Mouse (Mus musculus) bone marrow macrophage, adult 2 months (primary cell): Measurements from ENCODE around the gene Gad1. TPM values are rescaled to one million over a fixed set of nuclear protein-coding genes. Genes with fewer than 3 reads are reported as not detected.

Experiments
- H3K27ac ChIP-seq: 2 replicates; pipeline ENCODE4 v1.5.1; 2012; ENCODE audit warnings: low read depth, low read length; ENCODE audit not compliant: insufficient read depth
- H3K4me1 ChIP-seq: 2 replicates; pipeline ENCODE4 v1.6.1; 2012; ENCODE audit warnings: low read length; ENCODE audit not compliant: control insufficient read depth, insufficient read depth
- H3K4me3 ChIP-seq: 2 replicates; pipeline ENCODE4 v1.5.1; 2012; ENCODE audit warnings: mild to moderate bottlenecking, low read length, moderate library complexity; ENCODE audit not compliant: insufficient read depth
- CTCF ChIP-seq: IDR thresholded peaks from 2 replicates; pipeline ENCODE4 v1.5.1; 2012; ENCODE audit warnings: low read depth, mild to moderate bottlenecking, low read length, moderate library complexity
- POLR2A ChIP-seq: IDR thresholded peaks from 2 replicates; pipeline ENCODE4 v1.6.1; 2012; ENCODE audit warnings: mild to moderate bottlenecking, low read depth, low read length, borderline replicate concordance
- polyA plus RNA-seq: library from polyadenylated mRNA; stranded (reverse); fragments of >200 nt; gene quantifications from 2 replicates; pipeline ENCODE4 v1.2.4, GENCODE M21; 2012; ENCODE audit not compliant: missing spikeins, insufficient read depth, insufficient read length

Gad1 gene
- polyA plus RNA-seq, 1 experiment, result not detected

DNA sequence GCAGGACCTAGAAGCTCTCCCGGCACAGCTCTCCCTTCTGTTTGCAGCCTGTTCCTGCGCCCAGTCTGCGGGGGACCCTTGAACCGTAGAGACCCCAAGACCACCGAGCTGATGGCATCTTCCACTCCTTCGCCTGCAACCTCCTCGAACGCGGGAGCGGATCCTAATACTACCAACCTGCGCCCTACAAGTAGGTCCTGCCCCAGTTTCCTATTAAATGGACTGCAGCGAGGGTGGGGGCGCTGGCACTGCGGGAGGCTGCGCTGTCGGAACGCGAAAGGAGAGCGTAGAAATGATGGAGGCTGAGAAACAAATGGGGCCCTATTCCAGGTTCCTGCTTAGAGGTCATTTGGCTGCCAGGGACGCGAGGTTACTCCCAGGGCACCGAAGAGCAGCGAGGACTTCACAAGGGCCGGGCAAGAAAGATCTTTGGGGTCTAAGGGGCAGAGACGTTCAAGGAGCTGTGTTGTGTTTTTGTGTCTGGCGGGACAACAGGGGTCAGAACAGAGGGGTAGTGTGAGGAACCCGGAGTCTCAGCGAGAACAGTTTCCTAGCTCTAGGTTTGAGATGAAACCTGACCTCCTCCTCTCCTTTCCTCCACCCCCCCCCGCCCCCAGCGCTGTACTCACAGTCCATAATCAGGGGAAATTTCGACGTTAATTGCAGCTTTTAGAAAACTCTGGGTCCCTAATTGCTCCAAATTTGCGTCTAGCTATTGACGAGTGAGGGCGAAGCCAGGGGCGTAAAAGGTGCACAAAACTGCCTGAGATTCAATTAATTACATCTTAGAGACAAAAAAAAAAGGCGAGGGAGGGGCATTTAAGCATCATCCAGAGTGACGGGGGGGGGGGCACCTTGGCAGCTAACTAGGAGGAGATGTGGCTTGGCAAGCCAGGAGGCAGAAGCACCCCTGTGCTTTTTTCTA lies 11.1 kb downstream of the Gad1 start:
- Histone ChIP-seq H3K4me1 (no peaks in the 10 kb centered on the region), H3K27ac (no peak overlapping the region), H3K4me3 (no peak overlapping the region)
- TF ChIP-seq POLR2A (no peak), CTCF (no peak)

GRCm38 (mm10) chr2:70564646-70565315 lies 11.9 kb downstream of the Gad1 start:
- Histone ChIP-seq H3K4me3 (no peak overlapping the region), H3K4me1 (no peaks in the 10 kb centered on the region), H3K27ac (no peak overlapping the region)
- TF ChIP-seq CTCF (no peak), POLR2A (no peak)

DNA sequence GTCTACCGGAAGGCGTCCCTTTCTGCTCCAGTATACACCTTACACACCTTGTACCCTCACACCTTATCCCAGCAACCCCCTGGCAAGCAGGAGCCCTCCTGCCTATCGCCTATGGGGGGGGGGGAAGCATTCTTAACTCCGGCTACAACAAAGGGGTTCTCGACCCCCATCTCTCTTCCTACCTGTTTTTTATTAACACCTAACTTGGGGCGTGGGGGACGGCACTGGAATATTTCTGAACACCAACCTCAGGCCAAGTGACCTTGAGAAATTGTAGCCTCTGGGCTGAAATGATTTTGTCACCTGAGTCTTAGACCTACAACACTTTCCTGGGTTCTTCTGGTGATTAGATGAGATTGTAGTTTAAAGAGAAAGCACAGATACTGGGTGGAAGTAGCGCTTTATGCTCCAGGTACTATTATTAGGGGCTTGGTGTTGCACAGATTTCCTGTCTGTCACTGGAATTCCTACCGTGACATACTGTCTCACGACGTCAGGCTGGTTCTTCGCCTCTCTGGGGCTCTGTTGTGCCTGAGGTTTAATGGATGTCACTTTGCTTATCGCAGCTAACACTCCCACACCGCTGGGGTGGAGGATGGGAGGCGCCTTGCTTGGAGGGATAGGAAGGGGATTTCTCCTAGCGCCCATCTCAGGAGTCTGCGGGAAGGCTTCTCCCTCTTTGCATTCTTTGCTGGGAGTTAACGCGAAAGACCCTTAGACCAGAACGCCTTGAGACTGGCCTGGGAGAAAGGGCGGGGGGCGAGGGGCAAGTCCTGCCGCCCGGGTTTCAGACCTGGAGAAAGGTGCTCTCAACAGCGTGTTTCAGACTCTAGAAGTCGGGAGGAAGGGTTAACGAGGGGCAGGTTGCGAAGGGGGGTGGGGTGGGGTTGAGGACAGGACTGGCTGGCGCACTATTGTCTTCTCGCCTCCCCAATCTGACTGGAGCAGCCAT lies 13.1 kb downstream of the Gad1 start:
- Histone ChIP-seq H3K4me3 (no peak overlapping the region), H3K27ac (no peak overlapping the region), H3K4me1 (no peaks in the 10 kb centered on the region)
- TF ChIP-seq POLR2A, result no peak
- TF ChIP-seq CTCF, result no peak

DNA sequence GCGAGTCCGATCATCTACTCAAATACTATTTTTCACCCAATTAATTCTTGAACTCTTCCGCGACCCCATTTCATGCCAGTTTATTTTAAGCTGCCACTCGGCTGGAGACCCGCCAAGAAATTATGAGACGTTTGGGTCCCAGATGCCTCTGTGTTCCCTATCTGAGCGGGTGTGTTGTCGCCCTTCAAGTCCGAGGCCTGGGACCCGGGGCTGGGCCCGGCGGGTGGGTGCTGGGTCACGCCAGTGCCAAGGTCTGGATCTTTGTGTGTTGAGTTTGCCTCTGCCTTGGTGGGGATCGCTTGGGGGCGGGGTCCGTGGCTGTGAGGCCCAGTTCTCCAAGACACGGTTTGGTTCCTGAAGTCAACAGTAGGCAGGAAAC lies 13.7 kb downstream of the Gad1 start:
- Histone ChIP-seq H3K27ac (no peak overlapping the region), H3K4me1 (no peaks in the 10 kb centered on the region), H3K4me3 (no peak overlapping the region)
- TF ChIP-seq CTCF (no peak), POLR2A (no peak)

GRCm38 (mm10) chr2:70567071-70567681 lies 14.3 kb downstream of the Gad1 start:
- Histone ChIP-seq H3K27ac (no peak overlapping the region), H3K4me3 (no peak overlapping the region), H3K4me1 (no peaks in the 10 kb centered on the region)
- TF ChIP-seq POLR2A, result no peak
- TF ChIP-seq CTCF, result no peak

GRCm38 (mm10) chr2:70567682-70568077 lies 14.8 kb downstream of the Gad1 start:
- Histone ChIP-seq H3K27ac (no peak overlapping the region), H3K4me3 (no peak overlapping the region), H3K4me1 (no peaks in the 10 kb centered on the region)
- no peak for TF ChIP-seq CTCF
- no peak for TF ChIP-seq POLR2A

DNA sequence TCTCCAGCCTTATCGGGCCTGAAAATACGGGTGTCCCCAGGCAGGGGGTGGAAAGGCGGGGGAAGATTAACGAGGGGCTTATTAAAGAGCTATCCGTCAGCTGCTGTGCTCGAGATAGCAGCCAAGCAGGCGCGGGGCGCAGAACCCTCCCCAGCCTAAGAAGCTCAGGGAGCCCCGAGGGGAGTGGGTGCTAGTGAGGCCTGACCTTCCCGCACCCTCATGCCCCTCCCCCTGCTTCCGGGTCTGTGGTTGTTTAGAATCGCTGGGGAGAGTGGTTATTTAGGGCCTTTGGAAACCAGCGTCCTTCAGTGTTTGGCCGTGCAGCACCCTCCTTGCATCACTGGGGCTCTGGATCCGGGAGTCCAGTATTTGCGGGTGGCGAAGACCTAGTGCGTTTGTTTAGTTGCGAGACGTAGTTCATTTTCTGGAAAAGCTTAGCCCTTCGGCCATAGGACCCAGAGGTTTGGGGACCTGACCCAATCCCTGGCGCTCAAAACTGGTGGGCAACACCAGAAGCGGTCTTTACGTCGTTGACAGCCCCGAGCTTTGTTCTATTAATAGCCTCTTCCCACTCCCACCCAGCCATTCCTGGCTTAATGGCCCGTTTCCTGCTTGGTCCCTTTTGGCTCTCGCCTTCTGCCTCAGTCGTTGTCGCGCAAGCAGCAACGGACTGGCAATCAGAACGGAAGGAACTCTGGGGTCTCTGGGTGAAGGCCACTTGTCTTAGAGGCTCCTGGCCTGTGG lies 15.5 kb downstream of the Gad1 start:
- H3K4me1 ChIP-seq, result no peaks in the 10 kb centered on the region
- no peak overlapping the region for H3K27ac ChIP-seq
- H3K4me3 ChIP-seq, result peak overlapping the region; percentile 20
- TF ChIP-seq POLR2A, result no peak
- no peak for TF ChIP-seq CTCF

DNA sequence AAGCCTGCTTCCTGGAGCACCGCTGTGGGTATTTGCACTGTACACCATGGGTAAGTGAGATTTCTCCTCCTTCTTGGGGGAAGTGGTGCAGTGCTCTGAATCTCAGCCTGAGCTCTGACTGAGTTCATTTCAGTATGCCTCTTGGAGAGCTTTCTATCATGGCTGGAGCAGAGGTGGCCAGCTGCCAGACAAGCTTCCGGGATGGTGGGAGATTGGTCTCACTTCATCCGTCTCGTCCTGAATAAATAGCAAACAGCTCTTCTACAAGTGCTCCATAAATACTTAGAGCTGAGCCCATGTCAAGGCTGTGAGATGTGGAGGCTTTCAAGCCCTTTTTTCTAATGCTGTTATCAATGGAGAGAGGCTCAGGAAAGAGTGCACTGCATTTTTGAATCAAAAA lies 18.8 kb downstream of the Gad1 start:
- TF ChIP-seq POLR2A, result no peak
- no peak for TF ChIP-seq CTCF
- no peak overlapping the region for H3K27ac ChIP-seq
- no peaks in the 10 kb centered on the region for H3K4me1 ChIP-seq
- H3K4me3 ChIP-seq, result no peak overlapping the region

GRCm38 (mm10) chr2:70572251-70572650 lies 19.4 kb downstream of the Gad1 start:
- Histone ChIP-seq H3K27ac (no peak overlapping the region), H3K4me3 (no peak overlapping the region), H3K4me1 (no peaks in the 10 kb centered on the region)
- TF ChIP-seq CTCF, result no peak
- no peak for TF ChIP-seq POLR2A
